Mouse (Mus musculus) midbrain, embryonic 11.5 days (tissue): ENCODE measurements around the gene Tagap. TPM values are rescaled to one million over a fixed set of nuclear protein-coding genes. Genes with fewer than 3 reads are reported as not detected.

Source experiments
- ATAC-seq: fragments of 200-750 bp; cut with Nextera tagmentation; 2 replicates; pipeline ENCODE4 v1.8.0; 2017; ENCODE audit warnings: moderate TSS enrichment, moderate library complexity; ENCODE audit not compliant: low FRiP score
- DNase-seq: peaks from one replicate; pipeline ENCODE4 v3.0.0; 2015; ENCODE audit warnings: low spot score; ENCODE audit errors: missing footprints
- H3K27ac ChIP-seq: fragments of 300-500 bp; sonication (generic); 2 replicates; pipeline ENCODE4 v1.5.1; 2014; ENCODE audit warnings: low read depth, low read length
- H3K27me3 ChIP-seq: fragments of 300-500 bp; sonication (generic); 2 replicates; pipeline ENCODE4 v1.6.1; 2014; ENCODE audit warnings: mild to moderate bottlenecking, low read length, moderate library complexity, mixed read lengths; ENCODE audit not compliant: control insufficient read depth, insufficient read depth
- H3K36me3 ChIP-seq: fragments of 300-500 bp; sonication (generic); 2 replicates; pipeline ENCODE4 v1.6.1; 2014; ENCODE audit warnings: mild to moderate bottlenecking, low read length, moderate library complexity, mixed read lengths; ENCODE audit not compliant: control insufficient read depth, insufficient read depth
- H3K4me1 ChIP-seq: fragments of 300-500 bp; sonication (generic); 2 replicates; pipeline ENCODE4 v1.6.1; 2014; ENCODE audit warnings: low read length; ENCODE audit not compliant: control insufficient read depth, insufficient read depth
- H3K4me2 ChIP-seq: fragments of 300-500 bp; sonication (generic); 2 replicates; pipeline ENCODE4 v1.6.1; 2014; ENCODE audit warnings: mild to moderate bottlenecking, moderate library complexity
- H3K4me3 ChIP-seq: fragments of 300-500 bp; sonication (generic); 2 replicates; pipeline ENCODE4 v1.5.1; 2014; ENCODE audit warnings: low read depth, low read length
- H3K9ac ChIP-seq: fragments of 300-500 bp; sonication (generic); 2 replicates; pipeline ENCODE4 v1.6.1; 2014; ENCODE audit warnings: low read length
- H3K9me3 ChIP-seq: fragments of 300-500 bp; sonication (generic); 2 replicates; pipeline ENCODE4 v1.6.1; 2016; ENCODE audit warnings: low read length; ENCODE audit not compliant: control insufficient read depth
- WGBS: fragments of 180-500 bp; shearing (Covaris S2); extraction: QIAGEN DNeasy Blood & Tissue Kit; methylation state at CpG from one replicate; pipeline ENCODE4 v1.1.7; 2014; 5-methylcytosine and 5-hydroxymethylcytosine counted together
- polyA plus RNA-seq: library from polyadenylated mRNA; unstranded; fragments of >200 nt; fragmentation: Nextera tagmentation; extraction: Ambion mirVana; gene quantifications from 2 replicates; pipeline ENCODE4 v1.2.1, GENCODE M21; 2014

Gene Tagap
- polyA plus RNA-seq, result 0.48 and 0.58 TPM in 2 replicates

DNA sequence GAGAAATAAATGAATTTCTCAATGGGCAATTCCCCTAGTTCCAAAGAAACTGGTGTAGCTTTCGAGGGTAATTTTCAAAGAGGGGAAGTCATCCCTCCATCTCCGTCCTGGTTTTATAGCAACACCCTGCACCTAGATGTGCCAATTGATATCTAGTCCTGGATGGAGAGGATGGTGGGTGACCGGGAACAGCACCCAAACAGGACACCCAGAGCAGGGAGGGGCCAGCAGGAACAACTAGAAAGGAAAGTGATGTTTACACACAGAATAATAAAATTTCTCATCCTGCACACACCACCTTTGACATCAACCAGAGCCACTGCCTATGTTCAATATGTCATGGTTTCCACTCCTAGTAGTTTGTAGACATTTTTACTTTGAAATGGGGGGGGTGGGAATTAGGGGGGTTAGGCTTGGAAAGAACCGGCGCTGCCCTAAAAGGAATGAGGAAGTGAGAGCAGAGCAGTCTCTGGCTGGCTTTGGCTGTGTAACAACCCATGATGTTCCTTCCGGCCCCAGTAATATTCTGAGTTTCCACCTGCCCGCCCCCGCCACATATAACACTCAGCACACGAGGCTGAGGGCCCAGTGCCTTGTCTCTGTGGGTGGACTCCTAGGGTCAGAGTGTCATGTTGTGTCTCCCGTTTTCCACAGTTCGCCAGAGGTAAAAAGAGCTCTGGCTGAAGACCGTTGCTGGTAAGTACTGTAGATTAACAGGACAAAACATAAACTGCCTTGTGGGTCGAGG, at the start of gene Tagap:
TSS of gene Tagap (plus strand) at position 588 of the 748 bp plus-strand sequence.
- H3K27me3 ChIP-seq, result no peaks in the 10 kb centered on the region
- H3K4me1 ChIP-seq, result no peaks in the 10 kb centered on the region
- H3K9me3 ChIP-seq, result no peaks in the 10 kb centered on the region
- WGBS, result 71% methylated on average over 13 of the region's 13 CpGs
- no peaks in the 10 kb centered on the region for H3K36me3 ChIP-seq
- H3K27ac ChIP-seq, result no peak within 1 kb of the TSS
- no peak within 1 kb of the TSS for H3K9ac ChIP-seq
- DNase-seq, result peak; percentile 60
- no peak within 1 kb of the TSS for H3K4me2 ChIP-seq
- no peak for ATAC-seq
- no peak within 1 kb of the TSS for H3K4me3 ChIP-seq

DNA sequence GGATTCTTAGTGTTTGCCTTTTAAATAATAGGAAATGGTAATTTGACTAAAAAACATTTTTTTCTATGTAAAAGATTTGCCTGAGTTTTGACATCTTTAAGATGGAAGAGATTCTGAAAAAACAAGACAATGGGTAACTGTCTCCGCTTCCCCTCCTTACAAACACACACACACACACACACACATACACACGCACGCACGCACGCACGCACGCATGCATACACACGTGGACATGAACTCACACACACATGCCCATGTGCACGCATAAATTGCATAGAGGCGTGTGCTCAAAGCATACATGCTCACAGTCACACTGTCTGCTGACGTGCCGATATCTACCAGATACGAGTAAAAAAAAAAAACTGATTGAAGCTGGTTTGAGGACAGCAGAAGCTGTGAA, 49.3 kb upstream of the Tagap start:
- H3K4me1 ChIP-seq, result peaks cover 6% of the 10 kb centered on the region
- no peak overlapping the region for H3K4me2 ChIP-seq
- no peak for ATAC-seq
- no peaks in the 10 kb centered on the region for H3K27me3 ChIP-seq
- H3K4me3 ChIP-seq, result no peak overlapping the region
- no peak overlapping the region for H3K27ac ChIP-seq
- 93% methylated on average over 13 of the region's 13 CpGs for WGBS
- H3K9ac ChIP-seq, result no peak overlapping the region
- no peaks in the 10 kb centered on the region for H3K9me3 ChIP-seq
- no peak for DNase-seq
- no peaks in the 10 kb centered on the region for H3K36me3 ChIP-seq

DNA sequence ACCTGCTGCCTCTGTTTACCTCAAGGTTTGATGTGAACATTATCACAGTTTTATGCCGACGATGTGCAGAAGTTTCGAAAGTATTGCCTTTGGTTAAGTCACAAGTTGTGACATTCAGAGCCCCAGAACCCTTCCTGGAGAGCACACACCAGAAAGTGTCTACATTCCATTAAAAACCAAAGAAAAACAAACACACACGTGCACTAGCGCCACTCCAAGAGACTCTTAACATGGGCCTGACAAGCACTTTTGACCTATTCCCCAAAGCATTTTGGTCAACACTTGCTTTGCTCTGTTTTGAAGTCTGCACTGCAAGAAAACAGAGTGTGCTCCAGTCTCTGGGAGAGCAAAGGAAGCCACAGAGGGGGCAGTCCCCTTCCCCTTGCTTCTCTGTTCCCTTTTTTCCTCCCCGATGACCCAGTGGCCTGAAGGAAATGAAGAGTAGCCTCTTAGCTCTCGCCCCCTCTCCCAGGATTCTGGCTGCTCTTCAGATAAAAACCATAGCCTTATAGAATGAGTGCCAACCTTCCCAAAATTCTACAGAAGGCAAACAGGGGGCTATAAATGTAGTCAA, 48.5 kb upstream of the Tagap start:
- no peaks in the 10 kb centered on the region for H3K36me3 ChIP-seq
- DNase-seq, result no peak
- 68% methylated on average over 7 of the region's 7 CpGs for WGBS
- peaks cover 6% of the 10 kb centered on the region for H3K4me1 ChIP-seq
- H3K27ac ChIP-seq, result no peak overlapping the region
- H3K4me2 ChIP-seq, result no peak overlapping the region
- ATAC-seq, result no peak
- H3K4me3 ChIP-seq, result no peak overlapping the region
- no peak overlapping the region for H3K9ac ChIP-seq
- H3K27me3 ChIP-seq, result no peaks in the 10 kb centered on the region
- H3K9me3 ChIP-seq, result no peaks in the 10 kb centered on the region

DNA sequence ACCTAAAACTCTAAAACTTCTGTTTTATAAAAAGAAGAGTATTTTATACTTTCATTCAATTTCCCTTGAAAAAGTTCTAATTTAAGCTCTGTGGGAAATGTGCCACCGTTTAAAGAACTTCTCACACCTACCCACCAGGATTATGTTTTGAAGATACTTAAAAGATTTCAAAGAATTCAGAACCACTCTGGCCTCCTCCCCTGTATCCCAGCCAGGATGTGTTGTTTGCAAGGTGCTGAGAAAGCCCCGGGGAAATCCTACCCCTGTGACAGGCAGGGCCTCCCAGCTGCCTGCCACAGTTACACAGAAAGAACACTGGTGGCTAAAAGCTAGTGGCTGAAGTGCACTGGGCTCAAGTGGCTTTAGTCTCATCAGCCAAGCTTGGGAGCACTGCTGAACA, 47.9 kb upstream of the Tagap start:
- H3K4me3 ChIP-seq, result no peak overlapping the region
- DNase-seq (no peak), ATAC-seq (no peak)
- H3K36me3 ChIP-seq, result no peaks in the 10 kb centered on the region
- H3K4me1 ChIP-seq, result peaks cover 6% of the 10 kb centered on the region
- H3K27ac ChIP-seq, result no peak overlapping the region
- 68% methylated on average over 2 of the region's 2 CpGs for WGBS
- H3K9ac ChIP-seq, result no peak overlapping the region
- no peaks in the 10 kb centered on the region for H3K27me3 ChIP-seq
- no peak overlapping the region for H3K4me2 ChIP-seq
- no peaks in the 10 kb centered on the region for H3K9me3 ChIP-seq

DNA sequence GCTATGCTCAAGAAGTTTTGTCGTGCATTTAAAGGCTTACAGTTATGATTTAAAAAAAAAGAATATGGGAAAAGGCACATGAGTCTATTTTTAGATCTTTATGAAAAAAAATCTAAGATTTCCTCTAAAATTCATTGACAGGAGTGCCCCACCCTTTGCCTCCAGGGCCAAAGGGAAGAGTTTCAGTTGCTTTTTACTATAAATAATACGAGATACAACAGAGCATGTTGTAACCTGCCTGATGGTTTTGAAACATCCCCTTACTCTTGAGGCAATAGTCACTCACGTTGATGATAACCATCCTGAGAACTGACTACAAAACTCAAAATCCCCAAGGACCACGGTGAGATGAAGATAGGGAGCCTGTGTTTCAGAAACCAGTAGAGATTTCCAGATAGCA, 46.3 kb upstream of the Tagap start:
- Histone ChIP-seq H3K9me3 (no peaks in the 10 kb centered on the region), H3K4me2 (no peak overlapping the region), H3K36me3 (no peaks in the 10 kb centered on the region), H3K4me3 (no peak overlapping the region), H3K4me1 (peaks cover 6% of the 10 kb centered on the region), H3K27ac (no peak overlapping the region), H3K9ac (no peak overlapping the region), H3K27me3 (no peaks in the 10 kb centered on the region)
- 87% methylated on average over 4 of the region's 4 CpGs for WGBS
- no peak for ATAC-seq
- DNase-seq, result no peak

DNA sequence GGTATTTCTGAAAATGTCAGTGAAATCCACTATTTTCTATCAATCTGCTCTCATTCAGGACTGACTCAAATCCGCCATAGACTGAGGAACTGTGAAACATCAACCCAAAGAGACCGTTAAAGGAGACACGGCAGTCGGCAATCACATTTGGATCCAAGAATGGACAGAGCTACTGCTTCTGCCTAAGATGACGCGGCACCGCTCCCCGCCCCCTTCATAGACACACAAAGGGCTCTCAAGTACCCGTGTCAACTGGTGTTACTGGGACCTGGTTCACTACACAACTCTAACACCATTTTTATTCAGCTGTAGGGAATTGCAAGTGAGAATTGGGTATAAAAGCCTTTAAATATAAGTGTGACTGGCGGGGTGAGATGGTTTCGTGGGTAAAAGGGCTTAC, 42.7 kb upstream of the Tagap start:
- no peak for ATAC-seq
- Histone ChIP-seq H3K4me2 (no peak overlapping the region), H3K9me3 (no peaks in the 10 kb centered on the region), H3K4me1 (no peaks in the 10 kb centered on the region), H3K9ac (no peak overlapping the region), H3K36me3 (no peaks in the 10 kb centered on the region), H3K27ac (no peak overlapping the region), H3K27me3 (no peaks in the 10 kb centered on the region), H3K4me3 (no peak overlapping the region)
- DNase-seq, result no peak
- WGBS, result 87% methylated on average over 11 of the region's 11 CpGs

DNA sequence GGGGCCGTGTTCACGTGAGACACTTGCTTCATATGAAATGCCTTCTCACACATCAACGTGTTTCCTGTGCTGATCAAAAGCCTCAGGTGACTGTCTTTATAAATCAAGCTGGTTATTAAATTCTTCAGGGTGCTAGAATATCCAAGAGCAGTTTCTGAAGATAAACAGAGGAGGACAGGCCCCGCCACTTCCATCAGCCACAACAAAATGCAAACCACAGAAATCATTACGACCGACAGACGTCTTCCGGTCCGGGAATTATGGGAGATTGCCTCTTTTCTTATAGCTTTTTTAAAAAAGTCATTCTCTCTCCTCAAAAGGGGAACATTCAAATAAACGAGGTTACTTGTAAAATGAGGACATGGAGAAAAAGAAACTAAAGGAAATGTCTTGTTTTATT, 41.2 kb upstream of the Tagap start:
- WGBS, result 88% methylated on average over 10 of the region's 10 CpGs
- no peaks in the 10 kb centered on the region for H3K36me3 ChIP-seq
- no peaks in the 10 kb centered on the region for H3K27me3 ChIP-seq
- ATAC-seq (no peak), DNase-seq (no peak)
- no peaks in the 10 kb centered on the region for H3K4me1 ChIP-seq
- H3K4me2 ChIP-seq, result no peak overlapping the region
- H3K27ac ChIP-seq, result no peak overlapping the region
- no peak overlapping the region for H3K9ac ChIP-seq
- no peaks in the 10 kb centered on the region for H3K9me3 ChIP-seq
- no peak overlapping the region for H3K4me3 ChIP-seq

DNA sequence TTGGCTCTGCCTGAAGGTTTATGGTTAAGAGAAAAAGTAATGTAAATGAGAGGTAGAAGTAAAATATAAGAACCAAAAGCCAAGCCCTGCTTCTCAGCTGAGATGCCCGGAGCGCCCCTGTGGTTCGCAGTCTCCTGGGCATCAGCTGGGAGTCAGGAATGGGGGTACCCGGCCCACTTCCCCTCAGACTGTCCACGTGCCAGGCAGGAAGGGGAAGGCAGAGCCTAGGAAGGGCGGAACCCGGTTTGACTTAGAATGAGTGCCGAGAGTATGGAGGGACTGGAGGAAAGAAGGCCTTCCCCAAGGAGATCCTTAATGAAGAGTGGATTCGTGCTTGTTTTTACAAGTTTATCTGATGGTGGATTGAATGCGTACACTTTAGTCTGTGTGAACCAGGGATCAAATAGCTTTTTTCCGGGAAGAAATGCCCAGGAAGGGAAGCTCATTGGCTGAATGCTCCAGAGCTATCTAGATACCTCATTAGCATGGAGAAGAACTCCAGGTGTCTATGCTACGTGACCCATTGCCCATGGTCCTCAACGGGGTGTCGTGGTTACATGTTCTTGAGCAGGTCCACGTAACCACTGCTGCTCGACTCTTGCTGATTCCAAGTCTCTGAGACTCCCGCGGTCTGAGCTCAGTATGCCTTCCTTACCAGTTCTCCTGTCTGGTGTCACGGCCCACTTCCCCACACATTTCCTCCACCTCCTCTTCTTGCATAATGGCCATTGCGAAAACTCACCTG, 38.6 kb upstream of the Tagap start:
- no peak overlapping the region for H3K27ac ChIP-seq
- no peak overlapping the region for H3K4me2 ChIP-seq
- DNase-seq (no peak), ATAC-seq (no peak)
- no peaks in the 10 kb centered on the region for H3K4me1 ChIP-seq
- WGBS, result 92% methylated on average over 20 of the region's 20 CpGs
- H3K27me3 ChIP-seq, result no peaks in the 10 kb centered on the region
- H3K9ac ChIP-seq, result no peak overlapping the region
- H3K9me3 ChIP-seq, result no peaks in the 10 kb centered on the region
- no peaks in the 10 kb centered on the region for H3K36me3 ChIP-seq
- no peak overlapping the region for H3K4me3 ChIP-seq

DNA sequence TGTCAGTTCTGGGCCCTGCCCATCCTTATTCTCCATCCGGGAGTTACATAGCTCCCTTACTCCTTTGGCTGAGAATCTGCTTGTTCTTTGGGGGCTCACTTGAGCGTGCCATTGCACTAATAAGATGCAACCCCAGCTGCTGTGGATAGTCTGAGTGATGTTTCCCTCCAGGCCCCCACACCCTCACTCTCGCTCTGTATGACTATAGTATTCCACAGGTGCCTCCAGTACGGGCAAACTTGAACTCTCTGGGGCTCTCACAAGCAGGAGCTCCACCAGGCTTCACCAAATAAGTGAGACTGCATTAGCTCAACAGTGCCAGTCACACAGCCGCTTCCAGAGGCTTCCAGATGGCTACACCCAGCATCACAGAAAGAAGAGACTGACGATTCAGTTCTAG, 37.5 kb upstream of the Tagap start:
- ATAC-seq, result no peak
- H3K36me3 ChIP-seq, result no peaks in the 10 kb centered on the region
- no peak overlapping the region for H3K27ac ChIP-seq
- no peak overlapping the region for H3K4me3 ChIP-seq
- H3K9ac ChIP-seq, result no peak overlapping the region
- no peak overlapping the region for H3K4me2 ChIP-seq
- H3K9me3 ChIP-seq, result no peaks in the 10 kb centered on the region
- H3K4me1 ChIP-seq, result no peaks in the 10 kb centered on the region
- no peak for DNase-seq
- H3K27me3 ChIP-seq, result no peaks in the 10 kb centered on the region
- 87% methylated on average over 6 of the region's 6 CpGs for WGBS
